Mouse (Mus musculus): Measurements from ENCODE around the gene Lingo1.

Gene Lingo1

GRCm38 (mm10) chr9:56633449-56634225 lies 162.6 kb downstream of the Lingo1 start:
- DNase-seq: no peak

GRCm38 (mm10) chr9:56630945-56631344 lies 165.3 kb downstream of the Lingo1 start:
- DNase-seq: no peak

- DNase-seq: peak; percentile 94
Measured at GRCm38 (mm10) chr9:56629674-56630397, 166.4 kb downstream of the Lingo1 start.

GRCm38 (mm10) chr9:56627295-56627694 lies 169.0 kb downstream of the Lingo1 start:
- DNase-seq: no peak

- DNase-seq: peak; percentile 92
Measured at GRCm38 (mm10) chr9:56624923-56625322, 171.3 kb downstream of the Lingo1 start.

- no peak for DNase-seq
Measured at GRCm38 (mm10) chr9:56623361-56623760, 172.9 kb downstream of the Lingo1 start.

- DNase-seq: no peak
Measured at GRCm38 (mm10) chr9:56622761-56623160, 173.5 kb downstream of the Lingo1 start.

GRCm38 (mm10) chr9:56620512-56621371 lies 175.5 kb downstream of the Lingo1 start:
- peak; percentile 76 for DNase-seq

- peak; percentile 88 for DNase-seq
Measured at GRCm38 (mm10) chr9:56619715-56620114, 176.6 kb downstream of the Lingo1 start.

GRCm38 (mm10) chr9:56618660-56619059 lies 177.6 kb downstream of the Lingo1 start:
- no peak for DNase-seq

- DNase-seq: peak; percentile 66
Measured at GRCm38 (mm10) chr9:56616061-56616460, 180.2 kb downstream of the Lingo1 start.

- DNase-seq: peak; percentile 76
Measured at GRCm38 (mm10) chr9:56612798-56613183, 183.5 kb downstream of the Lingo1 start.

GRCm38 (mm10) chr9:56611912-56612797 lies 184.1 kb downstream of the Lingo1 start:
- DNase-seq: peak; percentile 78

GRCm38 (mm10) chr9:56610955-56611354 lies 185.3 kb downstream of the Lingo1 start:
- peak; percentile 75 for DNase-seq

- DNase-seq: peak; percentile 70
Measured at GRCm38 (mm10) chr9:56610466-56610865, 185.8 kb downstream of the Lingo1 start.

GRCm38 (mm10) chr9:56609486-56609885 lies 186.8 kb downstream of the Lingo1 start:
- peak; percentile 73 for DNase-seq

- DNase-seq: no peak
Measured at GRCm38 (mm10) chr9:56608691-56609351, 187.4 kb downstream of the Lingo1 start.

- DNase-seq: peak; percentile 91
Measured at GRCm38 (mm10) chr9:56606082-56606740, 190.1 kb downstream of the Lingo1 start.

- no peak for DNase-seq
Measured at GRCm38 (mm10) chr9:56605443-56605806, 190.8 kb downstream of the Lingo1 start.

- no peak for DNase-seq
Measured at GRCm38 (mm10) chr9:56604797-56605442, 191.3 kb downstream of the Lingo1 start.

GRCm38 (mm10) chr9:56600655-56601054 lies 195.6 kb downstream of the Lingo1 start:
- DNase-seq: peak; percentile 55
